Mouse (Mus musculus) heart, postnatal 0 days (tissue): Measurements from ENCODE around the gene Fam193a. TPM values are rescaled to one million over a fixed set of nuclear protein-coding genes. Genes with fewer than 3 reads are reported as not detected.

Source experiments
- ATAC-seq: fragments of 200-750 bp; cut with Nextera tagmentation; 2 replicates; pipeline ENCODE4 v1.8.0; 2017; ENCODE audit warnings: low read depth, moderate number of reproducible peaks, moderate library complexity; ENCODE audit not compliant: insufficient read depth
- DNase-seq: peaks from one replicate; pipeline ENCODE4 v3.0.0-alpha.2; 2016; ENCODE audit warnings: low spot score
- H3K27ac ChIP-seq: fragments of 300-500 bp; sonication (generic); 2 replicates; pipeline ENCODE4 v1.5.1; 2014; ENCODE audit warnings: low read depth, mild to moderate bottlenecking
- H3K27me3 ChIP-seq: fragments of 300-500 bp; sonication (generic); 2 replicates; pipeline ENCODE4 v1.6.1; 2014; ENCODE audit warnings: low read length, mixed read lengths; ENCODE audit not compliant: control insufficient read depth, insufficient read depth
- H3K36me3 ChIP-seq: fragments of 300-500 bp; sonication (generic); replicated peaks from 2 replicates; pipeline ENCODE4 v1.6.1; 2014; ENCODE audit warnings: low read length, mixed read lengths; ENCODE audit not compliant: control insufficient read depth, insufficient read depth
- H3K4me1 ChIP-seq: fragments of 300-500 bp; sonication (generic); 2 replicates; pipeline ENCODE4 v1.6.1; 2014; ENCODE audit warnings: antibody characterized with exemption; ENCODE audit not compliant: control insufficient read depth, insufficient read depth
- H3K4me2 ChIP-seq: fragments of 300-500 bp; sonication (generic); 2 replicates; pipeline ENCODE4 v1.6.1; 2014; ENCODE audit warnings: low read depth, mild to moderate bottlenecking, low read length, moderate library complexity
- H3K4me3 ChIP-seq: fragments of 300-500 bp; sonication (generic); 2 replicates; pipeline ENCODE4 v1.5.1; 2014; ENCODE audit warnings: low read depth, low read length
- H3K9ac ChIP-seq: fragments of 300-500 bp; sonication (generic); replicated peaks from 2 replicates; pipeline ENCODE4 v1.6.1; 2014; ENCODE audit warnings: low read depth, low read length, mixed read lengths
- H3K9me3 ChIP-seq: fragments of 300-500 bp; sonication (generic); replicated peaks from 2 replicates; pipeline ENCODE4 v1.6.1; 2016; ENCODE audit warnings: low read length; ENCODE audit not compliant: control insufficient read depth
- CTCF ChIP-seq: IDR thresholded peaks from 2 replicates; pipeline ENCODE4 v1.5.1; 2016; ENCODE audit warnings: antibody characterized with exemption, control low read depth, low read depth
- EP300 ChIP-seq: IDR thresholded peaks from 2 replicates; pipeline ENCODE4 v1.6.1; 2016; ENCODE audit warnings: antibody characterized with exemption, low read depth
- WGBS: fragments of 180-500 bp; shearing (Covaris S2); extraction: QIAGEN DNeasy Blood & Tissue Kit; methylation state at CpG from one replicate; pipeline ENCODE4 v1.1.7; 2014; 5-methylcytosine and 5-hydroxymethylcytosine counted together
- polyA plus RNA-seq: library from polyadenylated mRNA; unstranded; fragments of >200 nt; fragmentation: Nextera tagmentation; extraction: Ambion mirVana; gene quantifications from 2 replicates; pipeline ENCODE4 v1.2.1, GENCODE M21; 2015
- total RNA-seq: library from RNA; depleted of rRNA; stranded (reverse); fragments of >200 nt; gene quantifications from 2 replicates; pipeline ENCODE4 v1.2.3, GENCODE M21; 2014; ENCODE audit warnings: low replicate concordance

Fam193a gene
- total and polyA plus RNA-seq, 2 experiments from 2014 or later = 5.4 to 31.0 TPM

DNA sequence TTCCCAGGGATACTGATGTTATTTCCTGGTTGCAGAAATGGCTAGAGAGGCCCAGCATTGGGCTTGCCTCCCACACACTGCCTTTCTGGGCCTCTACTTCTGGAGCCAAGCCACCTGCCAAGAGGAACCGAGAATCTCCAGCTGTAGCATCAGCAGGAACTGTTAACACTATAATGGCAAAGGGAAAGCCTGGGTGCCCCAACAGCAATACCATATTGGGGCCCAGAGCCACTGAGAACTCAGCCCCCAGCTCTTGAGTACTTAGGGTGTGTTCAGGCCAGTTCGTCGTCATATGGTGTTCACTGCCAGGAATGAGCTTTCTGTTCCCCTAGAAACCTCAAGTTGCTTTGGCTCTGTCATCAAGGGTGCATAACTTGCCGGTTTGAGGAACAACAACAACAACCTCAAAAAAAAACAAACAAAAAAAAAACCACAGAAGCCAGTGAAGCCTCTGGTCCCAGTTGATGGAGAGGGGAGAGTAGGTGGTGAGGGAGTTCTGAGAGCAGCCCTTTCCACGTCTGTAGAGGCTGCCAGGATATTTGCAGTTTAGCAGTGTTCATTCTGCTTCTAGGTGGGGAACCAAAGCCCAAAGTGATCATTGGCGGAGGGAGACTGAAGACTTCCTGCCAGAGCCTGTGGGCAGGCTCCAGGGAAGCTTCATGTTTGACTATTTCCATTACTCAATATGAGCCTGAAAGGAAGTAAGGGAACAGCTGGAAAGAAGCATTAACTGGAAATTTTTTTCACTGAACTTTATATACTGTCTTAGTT, 117.8 kb downstream of the Fam193a start:
- Histone ChIP-seq H3K27ac (peak overlapping the region; percentile 46), H3K4me1 (0 out of 2 replicates have a peak, but pooled peaks cover 5% of the 10 kb centered on the region), H3K4me2 (no peak overlapping the region), H3K9me3 (no peaks in the 10 kb centered on the region), H3K9ac (no peak overlapping the region), H3K36me3 (peaks cover 18% of the 10 kb centered on the region), H3K27me3 (no peaks in the 10 kb centered on the region), H3K4me3 (no peak overlapping the region)
- no peak for TF ChIP-seq CTCF
- TF ChIP-seq EP300 = no peak
- WGBS = 57% methylated on average over 6 of the region's 6 CpGs
- ATAC-seq (peak; percentile 22; the same call in 1 of the 2 replicates), DNase-seq (peak; percentile 22)

DNA sequence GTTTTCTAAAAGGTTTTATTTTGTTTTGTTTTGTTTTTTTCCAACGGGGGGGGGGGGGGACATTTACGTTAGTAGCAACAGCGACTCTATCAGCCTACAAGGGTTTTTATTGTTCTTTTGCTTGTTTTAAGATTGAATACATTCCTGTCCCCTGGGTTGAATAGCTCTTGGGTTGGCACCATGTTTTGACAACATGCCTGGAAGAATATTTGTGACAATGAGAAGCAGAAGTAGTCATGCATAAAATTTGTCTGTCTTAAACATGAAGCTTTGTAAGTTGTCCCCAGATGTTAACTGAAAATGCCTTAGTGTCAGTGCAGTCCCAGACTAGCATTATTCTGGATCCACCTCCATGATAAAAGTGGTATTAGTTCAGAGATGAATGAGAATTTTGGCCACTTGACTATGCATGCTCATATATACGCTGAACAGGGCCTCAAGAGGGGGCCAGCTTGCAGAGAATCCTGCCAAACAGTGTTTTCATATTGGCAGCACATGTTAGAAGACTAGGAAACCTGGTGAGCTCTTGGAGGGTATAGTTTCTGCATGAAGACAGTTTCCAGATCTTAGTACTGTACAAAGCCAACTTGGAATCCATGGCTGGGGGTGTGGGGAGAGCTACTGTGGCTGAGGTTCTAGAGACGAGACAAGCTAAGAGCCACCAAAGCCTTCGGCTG, 119.1 kb downstream of the Fam193a start:
- Histone ChIP-seq H3K9me3 (no peaks in the 10 kb centered on the region), H3K4me1 (0 out of 2 replicates have a peak, but pooled peaks cover 5% of the 10 kb centered on the region), H3K4me3 (no peak overlapping the region), H3K27ac (no peak overlapping the region), H3K36me3 (peaks cover 16% of the 10 kb centered on the region), H3K27me3 (no peaks in the 10 kb centered on the region), H3K4me2 (no peak overlapping the region), H3K9ac (no peak overlapping the region)
- DNase-seq (no peak), ATAC-seq (no peak)
- no peak for TF ChIP-seq CTCF
- TF ChIP-seq EP300 = no peak
- 71% methylated on average over 6 of the region's 6 CpGs for WGBS

DNA sequence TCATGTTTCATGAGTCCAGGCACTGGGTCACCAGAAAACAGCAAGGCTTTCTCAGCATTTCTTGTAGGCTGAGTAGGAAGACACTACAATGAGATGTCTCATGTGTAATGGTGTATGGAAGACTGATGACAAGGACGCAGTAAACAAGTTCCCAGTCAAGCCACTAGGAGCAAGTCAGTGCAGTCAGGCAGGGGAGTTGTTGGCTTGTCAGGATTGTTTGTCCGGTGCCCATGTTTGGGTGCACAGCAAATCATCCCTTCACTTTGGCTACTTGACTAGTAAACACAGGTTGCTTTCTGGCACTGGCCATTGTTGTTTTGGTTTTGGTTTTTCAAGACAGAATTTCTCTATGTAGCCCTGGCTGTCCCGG, 119.7 kb downstream of the Fam193a start:
- no peak overlapping the region for H3K27ac ChIP-seq
- no peak for ATAC-seq
- peaks cover 16% of the 10 kb centered on the region for H3K36me3 ChIP-seq
- no peaks in the 10 kb centered on the region for H3K27me3 ChIP-seq
- DNase-seq = no peak
- no peaks in the 10 kb centered on the region for H3K9me3 ChIP-seq
- H3K4me1 ChIP-seq = 0 out of 2 replicates have a peak, but pooled peaks cover 5% of the 10 kb centered on the region
- WGBS = 91% methylated on average over 3 of the region's 3 CpGs
- no peak overlapping the region for H3K4me3 ChIP-seq
- no peak overlapping the region for H3K4me2 ChIP-seq
- no peak for TF ChIP-seq EP300
- TF ChIP-seq CTCF = no peak
- no peak overlapping the region for H3K9ac ChIP-seq

DNA sequence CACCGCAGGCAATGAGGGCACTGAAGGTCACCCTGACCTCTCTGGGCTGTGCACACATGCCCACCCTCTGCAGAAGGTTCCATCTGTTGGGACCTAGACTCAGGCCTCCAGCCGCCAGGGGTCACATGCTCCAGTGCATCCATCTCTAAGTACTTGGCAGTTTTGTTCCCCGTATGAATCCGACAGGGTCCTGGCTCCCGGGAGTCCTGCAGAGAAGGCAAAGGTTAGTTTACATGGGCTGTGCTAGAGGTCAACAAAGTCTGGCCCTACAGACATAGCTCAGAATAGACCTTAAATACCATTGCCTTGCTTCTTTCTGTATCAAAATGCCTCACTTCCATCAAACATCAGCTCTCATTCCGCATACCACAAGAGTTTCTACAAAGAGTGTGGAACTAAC, 127.0 kb downstream of the Fam193a start:
- Histone ChIP-seq H3K4me2 (no peak overlapping the region), H3K36me3 (peaks cover 12% of the 10 kb centered on the region; the same call in 1 of the 2 replicates), H3K9me3 (no peaks in the 10 kb centered on the region), H3K27ac (no peak overlapping the region), H3K9ac (no peak overlapping the region), H3K4me1 (no peaks in the 10 kb centered on the region), H3K4me3 (no peak overlapping the region), H3K27me3 (no peaks in the 10 kb centered on the region)
- 84% methylated on average over 6 of the region's 6 CpGs for WGBS
- DNase-seq (no peak), ATAC-seq (no peak)
- no peak for TF ChIP-seq EP300
- no peak for TF ChIP-seq CTCF

DNA sequence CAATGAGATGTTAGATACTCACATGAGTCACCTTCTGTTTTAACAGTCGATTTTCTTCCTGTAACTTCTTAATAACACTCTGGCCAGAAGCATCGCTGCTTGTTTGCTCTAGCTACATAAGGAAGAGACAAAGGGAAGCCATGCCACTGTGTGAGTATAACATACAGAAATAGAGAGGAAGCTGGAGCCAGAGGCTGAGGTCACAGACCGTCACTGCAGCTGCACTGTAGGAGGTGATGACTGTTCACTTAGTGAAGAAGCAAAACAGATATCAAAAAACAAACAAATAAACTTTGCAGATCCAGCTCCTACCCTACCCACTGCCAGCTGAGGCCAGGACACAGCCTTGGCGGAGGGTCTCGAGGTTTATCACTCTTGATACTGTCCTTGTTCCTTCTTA, 131.2 kb downstream of the Fam193a start:
- DNase-seq (peak; percentile 38), ATAC-seq (0 out of 2 replicates have a peak, but pooled peaks have one; percentile 53)
- Histone ChIP-seq H3K4me3 (no peak overlapping the region), H3K27me3 (no peaks in the 10 kb centered on the region), H3K27ac (peak overlapping the region; percentile 50; the same call in 1 of the 2 replicates), H3K9me3 (no peaks in the 10 kb centered on the region), H3K9ac (no peak overlapping the region), H3K36me3 (peaks cover 27% of the 10 kb centered on the region), H3K4me2 (no peak overlapping the region), H3K4me1 (no peaks in the 10 kb centered on the region)
- TF ChIP-seq EP300 (no peak), CTCF (no peak)
- 39% methylated on average over 5 of the region's 5 CpGs for WGBS
